Mouse (Mus musculus): ENCODE results near the gene Spryd3. TPM values are rescaled to one million over a fixed set of nuclear protein-coding genes. Genes with fewer than 3 reads are reported as not detected.

The Spryd3 gene
- polyA plus RNA-seq, 1 experiment from 2014 or later = 40.2 TPM

DNA sequence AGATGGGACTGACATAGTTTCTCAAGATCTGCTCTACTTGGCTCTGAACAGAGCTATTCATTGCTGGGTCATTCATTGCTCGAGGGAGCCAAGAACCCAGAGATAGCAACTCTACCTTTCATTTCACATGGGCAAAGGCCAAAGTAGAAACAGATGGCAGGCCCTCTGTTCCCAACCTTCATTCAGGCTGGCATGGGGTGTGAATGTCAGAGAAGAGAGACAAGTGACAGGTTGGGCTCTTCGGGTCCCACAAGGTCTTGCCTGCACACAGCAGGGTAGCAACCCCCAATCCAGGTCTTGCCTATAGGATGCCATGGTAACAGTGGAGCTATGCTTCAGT, 16.2 kb downstream of the Spryd3 start:
- Histone ChIP-seq H3K36me3 (ENCODE audit: control insufficient read depth, insufficient read depth, low read length) (peaks cover 87% of the 10 kb centered on the region), H3K4me2 (ENCODE audit: low read length) (no peak overlapping the region), H3K9ac (replicated peaks; ENCODE audit: low read length) (no peak overlapping the region), H3K4me1 (ENCODE audit: control insufficient read depth, insufficient read depth, low read length) (no peaks in the 10 kb centered on the region), H3K4me3 (replicated peaks; ENCODE audit: low read depth, low read length) (no peak overlapping the region), H3K9me3 (ENCODE audit: control insufficient read depth, low read length) (no peaks in the 10 kb centered on the region), H3K27me3 (ENCODE audit: control insufficient read depth, insufficient read depth, low read length) (no peaks in the 10 kb centered on the region), H3K27ac (replicated peaks; ENCODE audit: low read depth, low read length) (no peak overlapping the region)
- 73% methylated on average over 2 of the region's 2 CpGs for WGBS
- ATAC-seq (ENCODE audit: low FRiP score, low TSS enrichment) (no peak), DNase-seq (no peak)

- Histone ChIP-seq H3K27ac (replicated peaks; ENCODE audit: low read depth, low read length) (no peak overlapping the region), H3K36me3 (ENCODE audit: control insufficient read depth, insufficient read depth, low read length) (peaks cover 82% of the 10 kb centered on the region)
- WGBS = 82% methylated on average over 8 of the region's 8 CpGs
These were observed 16.8 kb downstream of the Spryd3 start for GRCm38 (mm10) chr15:102119121-102119830.

DNA sequence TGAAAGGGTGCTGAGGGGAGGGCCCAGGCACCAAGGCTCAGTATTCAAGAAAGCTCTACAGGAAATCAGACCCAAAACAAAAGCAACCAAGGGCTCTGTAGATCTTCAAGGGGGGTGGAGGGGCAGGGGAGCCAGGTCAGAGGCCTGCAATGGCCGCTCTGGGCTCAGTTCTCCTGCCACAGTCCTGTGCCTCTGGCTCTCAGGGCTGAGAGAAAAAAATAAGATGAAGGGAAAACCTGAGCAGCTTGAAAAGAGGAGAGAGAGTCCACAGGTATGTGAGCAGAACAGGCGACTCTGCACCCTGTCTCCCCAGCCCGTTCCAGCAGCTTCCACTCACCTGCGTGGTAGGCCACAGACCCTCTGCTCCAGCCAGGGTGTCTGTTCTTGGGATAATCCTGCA, 17.4 kb downstream of the Spryd3 start:
- Histone ChIP-seq H3K36me3 (ENCODE audit: control insufficient read depth, insufficient read depth, low read length) (peaks cover 81% of the 10 kb centered on the region), H3K27me3 (ENCODE audit: control insufficient read depth, insufficient read depth, low read length) (no peaks in the 10 kb centered on the region), H3K27ac (replicated peaks; ENCODE audit: low read depth, low read length) (no peak overlapping the region), H3K4me1 (ENCODE audit: control insufficient read depth, insufficient read depth, low read length) (no peaks in the 10 kb centered on the region), H3K4me3 (replicated peaks; ENCODE audit: low read depth, low read length) (no peak overlapping the region), H3K9ac (replicated peaks; ENCODE audit: low read length) (no peak overlapping the region), H3K9me3 (ENCODE audit: control insufficient read depth, low read length) (no peaks in the 10 kb centered on the region), H3K4me2 (ENCODE audit: low read length) (no peak overlapping the region)
- no peak for DNase-seq
- ATAC-seq (ENCODE audit: low FRiP score, low TSS enrichment) = no peak
- 79% methylated on average over 4 of the region's 4 CpGs for WGBS

More at GRCm38 (mm10) chr15:102119121-102119830, 16.8 kb downstream of the Spryd3 start:
- Histone ChIP-seq H3K4me3 (replicated peaks; ENCODE audit: low read depth, low read length) (no peak overlapping the region), H3K4me2 (ENCODE audit: low read length) (no peak overlapping the region), H3K4me1 (ENCODE audit: control insufficient read depth, insufficient read depth, low read length) (no peaks in the 10 kb centered on the region), H3K9ac (replicated peaks; ENCODE audit: low read length) (no peak overlapping the region), H3K9me3 (ENCODE audit: control insufficient read depth, low read length) (no peaks in the 10 kb centered on the region), H3K27me3 (ENCODE audit: control insufficient read depth, insufficient read depth, low read length) (no peaks in the 10 kb centered on the region)
- no peak for DNase-seq
- ATAC-seq (ENCODE audit: low FRiP score, low TSS enrichment) = no peak

- Histone ChIP-seq H3K27ac (replicated peaks; ENCODE audit: low read depth, low read length) (peak overlapping the region; percentile 43), H3K4me2 (ENCODE audit: low read length) (no peak overlapping the region), H3K4me3 (replicated peaks; ENCODE audit: low read depth, low read length) (no peak overlapping the region), H3K4me1 (ENCODE audit: control insufficient read depth, insufficient read depth, low read length) (no peaks in the 10 kb centered on the region), H3K9me3 (ENCODE audit: control insufficient read depth, low read length) (no peaks in the 10 kb centered on the region), H3K36me3 (ENCODE audit: control insufficient read depth, insufficient read depth, low read length) (peaks cover 75% of the 10 kb centered on the region), H3K9ac (replicated peaks; ENCODE audit: low read length) (no peak overlapping the region), H3K27me3 (ENCODE audit: control insufficient read depth, insufficient read depth, low read length) (no peaks in the 10 kb centered on the region)
- no peak for DNase-seq
- 76% methylated on average over 19 of the region's 19 CpGs for WGBS
- ATAC-seq (ENCODE audit: low FRiP score, low TSS enrichment) = no peak; the same call in 1 of the 2 replicates
These were observed 18.3 kb downstream of the Spryd3 start for GRCm38 (mm10) chr15:102117461-102118443.

- peak; percentile 59 for DNase-seq
These were observed 19.1 kb downstream of the Spryd3 start for GRCm38 (mm10) chr15:102116753-102117415.

GRCm38 (mm10) chr15:102115731-102116231, 20.3 kb downstream of the Spryd3 start:
- DNase-seq (no peak), ATAC-seq (ENCODE audit: low FRiP score, low TSS enrichment) (no peak)
- no peaks in the 10 kb centered on the region for H3K9me3 ChIP-seq (ENCODE audit: control insufficient read depth, low read length)
- no peaks in the 10 kb centered on the region for H3K27me3 ChIP-seq (ENCODE audit: control insufficient read depth, insufficient read depth, low read length)
- WGBS = 65% methylated on average over 9 of the region's 9 CpGs
- no peaks in the 10 kb centered on the region for H3K4me1 ChIP-seq (ENCODE audit: control insufficient read depth, insufficient read depth, low read length)
- H3K4me2 ChIP-seq (ENCODE audit: low read length) = no peak overlapping the region
- H3K36me3 ChIP-seq (ENCODE audit: control insufficient read depth, insufficient read depth, low read length) = peaks cover 58% of the 10 kb centered on the region
- no peak overlapping the region for H3K4me3 ChIP-seq (replicated peaks; ENCODE audit: low read depth, low read length)
- H3K9ac ChIP-seq (replicated peaks; ENCODE audit: low read length) = no peak overlapping the region
- H3K27ac ChIP-seq (replicated peaks; ENCODE audit: low read depth, low read length) = 0 out of 2 replicates have a peak overlapping the region, but pooled peaks have one; percentile 20

More at GRCm38 (mm10) chr15:102116753-102117415, 19.1 kb downstream of the Spryd3 start:
- peak overlapping the region; percentile 43 for H3K27ac ChIP-seq (replicated peaks; ENCODE audit: low read depth, low read length)
- H3K9me3 ChIP-seq (ENCODE audit: control insufficient read depth, low read length) = no peaks in the 10 kb centered on the region
- ATAC-seq (ENCODE audit: low FRiP score, low TSS enrichment) = peak; percentile 57
- H3K4me2 ChIP-seq (ENCODE audit: low read length) = no peak overlapping the region
- no peak overlapping the region for H3K4me3 ChIP-seq (replicated peaks; ENCODE audit: low read depth, low read length)
- no peak overlapping the region for H3K9ac ChIP-seq (replicated peaks; ENCODE audit: low read length)
- H3K36me3 ChIP-seq (ENCODE audit: control insufficient read depth, insufficient read depth, low read length) = peaks cover 67% of the 10 kb centered on the region
- no peaks in the 10 kb centered on the region for H3K27me3 ChIP-seq (ENCODE audit: control insufficient read depth, insufficient read depth, low read length)
- no peaks in the 10 kb centered on the region for H3K4me1 ChIP-seq (ENCODE audit: control insufficient read depth, insufficient read depth, low read length)
- 79% methylated on average over 11 of the region's 11 CpGs for WGBS

- Histone ChIP-seq H3K27ac (replicated peaks; ENCODE audit: low read depth, low read length) (no peak overlapping the region), H3K4me3 (replicated peaks; ENCODE audit: low read depth, low read length) (no peak overlapping the region), H3K27me3 (ENCODE audit: control insufficient read depth, insufficient read depth, low read length) (no peaks in the 10 kb centered on the region), H3K36me3 (ENCODE audit: control insufficient read depth, insufficient read depth, low read length) (peaks cover 47% of the 10 kb centered on the region), H3K4me1 (ENCODE audit: control insufficient read depth, insufficient read depth, low read length) (no peaks in the 10 kb centered on the region), H3K9ac (replicated peaks; ENCODE audit: low read length) (no peak overlapping the region), H3K4me2 (ENCODE audit: low read length) (no peak overlapping the region), H3K9me3 (ENCODE audit: control insufficient read depth, low read length) (no peaks in the 10 kb centered on the region)
- 89% methylated on average over 7 of the region's 7 CpGs for WGBS
- DNase-seq (no peak), ATAC-seq (ENCODE audit: low FRiP score, low TSS enrichment) (no peak)
These were observed 21.3 kb downstream of the Spryd3 start for GRCm38 (mm10) chr15:102114651-102115260.

GRCm38 (mm10) chr15:102113674-102114073, 22.4 kb downstream of the Spryd3 start:
- Histone ChIP-seq H3K27me3 (ENCODE audit: control insufficient read depth, insufficient read depth, low read length) (no peaks in the 10 kb centered on the region), H3K27ac (replicated peaks; ENCODE audit: low read depth, low read length) (no peak overlapping the region), H3K9ac (replicated peaks; ENCODE audit: low read length) (no peak overlapping the region), H3K4me2 (ENCODE audit: low read length) (no peak overlapping the region), H3K9me3 (ENCODE audit: control insufficient read depth, low read length) (no peaks in the 10 kb centered on the region), H3K4me1 (ENCODE audit: control insufficient read depth, insufficient read depth, low read length) (no peaks in the 10 kb centered on the region), H3K36me3 (ENCODE audit: control insufficient read depth, insufficient read depth, low read length) (peaks cover 37% of the 10 kb centered on the region), H3K4me3 (replicated peaks; ENCODE audit: low read depth, low read length) (no peak overlapping the region)
- ATAC-seq (ENCODE audit: low FRiP score, low TSS enrichment) = no peak
- DNase-seq = no peak
- WGBS = 81% methylated on average over 4 of the region's 4 CpGs
